Mouse (Mus musculus): ENCODE measurements around the gene Cldn6.

Gene Cldn6

DNA sequence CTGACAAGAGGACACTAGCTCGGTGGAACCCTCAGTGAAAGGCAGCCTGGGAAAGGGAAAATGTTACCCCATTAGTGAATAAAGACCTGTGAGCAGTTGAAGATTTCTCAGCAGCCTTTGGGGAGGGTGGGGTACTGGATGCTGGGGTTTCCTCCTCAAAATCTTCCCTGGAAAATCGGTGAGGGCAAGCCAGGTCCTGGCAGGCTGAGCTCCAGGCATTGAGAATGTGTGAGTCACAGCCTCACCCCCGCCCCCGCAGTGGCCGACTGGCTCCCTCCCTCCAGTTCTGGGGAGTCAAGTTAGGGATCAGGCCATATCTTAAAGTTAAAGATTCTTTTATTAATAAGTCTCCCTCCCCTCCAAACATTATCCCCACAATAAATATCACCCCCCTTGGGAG lies 3.9 kb upstream of the Cldn6 start:
- peak; percentile 38 to 64 for DNase-seq

DNA sequence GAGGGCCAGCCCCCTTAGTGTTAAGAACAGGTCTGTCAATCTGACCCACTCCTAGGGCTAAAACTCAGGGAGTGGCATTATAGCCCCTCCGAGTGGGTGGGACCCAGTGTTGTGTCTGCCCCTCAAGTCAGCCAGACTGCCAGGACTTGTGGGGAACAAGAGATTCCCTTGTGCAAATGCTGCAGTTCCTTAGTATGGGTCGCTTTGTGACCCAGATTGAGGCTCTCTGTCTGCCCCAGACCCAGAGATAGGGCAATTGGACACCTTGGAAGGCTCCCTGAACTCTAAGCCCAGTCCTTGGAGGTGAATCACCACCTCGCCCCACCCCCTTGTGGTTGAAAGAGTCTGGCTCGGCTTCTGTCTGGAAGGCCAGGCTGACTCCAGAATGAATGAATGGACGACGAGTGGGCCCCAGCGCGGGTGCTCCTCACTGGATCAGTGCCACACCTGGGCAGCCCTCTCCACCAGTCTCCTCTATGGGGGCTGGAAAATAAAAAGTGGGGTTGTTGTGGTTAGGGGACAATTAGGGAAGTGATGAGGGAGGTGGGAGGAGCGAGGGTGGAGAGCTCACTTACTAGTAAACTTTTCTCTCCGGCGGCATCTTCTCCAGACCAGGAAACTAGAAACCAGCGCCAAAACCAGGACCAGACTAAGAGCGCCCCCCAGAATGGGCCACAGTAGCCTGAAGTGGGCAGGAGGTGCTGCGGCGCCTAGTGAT lies 3.3 kb upstream of the Cldn6 start:
- peak; percentile 59 to 74 for DNase-seq

DNA sequence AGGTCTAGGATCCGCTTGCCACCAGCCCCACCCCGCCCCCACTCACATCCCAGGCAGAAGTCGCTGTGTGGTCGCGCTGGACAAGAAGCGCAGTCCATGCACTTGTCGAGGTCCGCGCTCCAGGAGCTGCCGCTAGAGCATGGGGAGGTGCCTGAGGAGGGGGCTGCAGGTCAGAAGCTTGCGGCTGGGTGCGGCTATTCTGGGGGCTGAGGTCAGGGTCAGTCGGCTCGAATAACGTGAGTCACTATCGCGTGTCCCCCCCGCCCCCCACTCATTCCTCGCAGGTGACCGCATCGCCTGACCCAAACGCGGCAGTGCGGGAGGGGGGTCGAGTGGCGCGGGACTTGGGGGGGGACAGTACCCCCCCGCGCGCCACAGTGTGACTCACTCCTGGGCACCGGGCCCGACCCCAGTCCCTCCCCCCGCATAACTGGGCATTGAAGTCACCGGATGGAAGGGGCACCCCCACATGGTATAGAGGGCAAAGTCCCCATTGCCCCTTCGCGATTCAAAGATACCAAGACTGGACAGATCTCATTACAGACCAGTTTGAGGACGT lies 2.5 kb upstream of the Cldn6 start:
- DNase-seq, result peak; percentile 33 to 71

DNA sequence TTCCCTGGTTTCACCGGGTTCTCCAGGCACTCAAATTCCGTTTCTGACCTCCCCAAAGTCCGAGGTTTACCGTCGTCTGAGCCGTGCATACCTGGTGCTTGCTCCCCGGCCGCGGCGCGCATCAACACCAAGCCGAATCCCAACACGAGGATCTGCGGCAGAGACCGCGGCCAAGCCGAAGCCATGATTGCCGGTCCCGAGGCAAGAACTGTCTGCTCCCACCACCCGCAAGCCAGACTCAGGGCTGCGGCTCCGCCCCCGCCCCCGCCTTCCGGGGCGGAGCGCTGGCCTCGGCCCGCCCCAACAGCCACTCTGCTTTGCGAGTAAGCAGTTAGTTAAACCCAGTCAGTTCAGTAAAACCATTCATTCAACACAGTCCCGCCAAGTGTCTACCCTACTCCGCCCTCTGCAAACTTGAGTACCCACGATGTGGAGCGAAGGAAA lies 1.8 kb upstream of the Cldn6 start, which contains the start of gene Tnfrsf12a:
Tnfrsf12a (minus strand) TSS at position 233 of the 444 bp plus-strand sequence.
- DNase-seq, result peak; percentile 83 to 91

- peak in 1 of 2 experiments; percentile 20 for DNase-seq
Observed at GRCm38 (mm10) chr17:23680336-23680735, 1.3 kb downstream of the Cldn6 start.

DNA sequence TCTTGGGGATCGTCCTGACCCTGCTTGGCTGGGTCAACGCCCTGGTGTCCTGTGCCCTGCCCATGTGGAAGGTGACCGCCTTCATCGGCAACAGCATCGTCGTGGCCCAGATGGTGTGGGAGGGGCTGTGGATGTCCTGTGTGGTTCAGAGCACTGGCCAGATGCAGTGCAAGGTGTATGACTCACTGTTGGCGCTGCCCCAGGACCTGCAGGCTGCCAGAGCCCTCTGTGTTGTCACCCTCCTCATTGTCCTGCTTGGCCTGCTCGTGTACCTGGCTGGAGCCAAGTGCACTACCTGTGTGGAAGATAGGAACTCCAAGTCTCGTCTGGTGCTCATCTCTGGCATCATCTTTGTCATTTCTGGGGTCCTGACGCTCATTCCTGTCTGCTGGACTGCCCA lies 2.0 kb downstream of the Cldn6 start:
- DNase-seq, result peak in 1 of 2 experiments; percentile 57

- DNase-seq, result peak in 1 of 2 experiments; percentile 63
Observed at GRCm38 (mm10) chr17:23682092-23682491, 3.0 kb downstream of the Cldn6 start.

DNA sequence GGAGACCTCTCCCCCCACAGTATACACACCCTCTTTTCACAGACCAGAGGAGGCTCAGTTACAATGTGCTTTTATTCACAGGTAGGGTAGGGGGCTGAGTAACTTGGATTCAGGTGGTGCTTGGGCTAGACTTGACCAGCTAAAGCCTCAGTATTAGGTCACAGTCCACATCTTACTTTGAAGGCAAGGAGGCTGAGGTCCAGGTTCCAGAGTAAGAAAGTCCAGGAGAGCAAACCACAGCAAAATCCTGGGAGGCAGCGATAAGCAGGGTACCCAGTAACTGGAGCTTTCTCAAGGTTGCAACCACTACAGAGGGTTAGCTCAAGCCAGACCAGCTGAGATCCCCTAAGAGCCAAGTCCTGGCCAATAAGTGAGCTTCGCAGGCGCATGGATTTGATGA lies 3.5 kb downstream of the Cldn6 start:
- DNase-seq, result no peak

DNA sequence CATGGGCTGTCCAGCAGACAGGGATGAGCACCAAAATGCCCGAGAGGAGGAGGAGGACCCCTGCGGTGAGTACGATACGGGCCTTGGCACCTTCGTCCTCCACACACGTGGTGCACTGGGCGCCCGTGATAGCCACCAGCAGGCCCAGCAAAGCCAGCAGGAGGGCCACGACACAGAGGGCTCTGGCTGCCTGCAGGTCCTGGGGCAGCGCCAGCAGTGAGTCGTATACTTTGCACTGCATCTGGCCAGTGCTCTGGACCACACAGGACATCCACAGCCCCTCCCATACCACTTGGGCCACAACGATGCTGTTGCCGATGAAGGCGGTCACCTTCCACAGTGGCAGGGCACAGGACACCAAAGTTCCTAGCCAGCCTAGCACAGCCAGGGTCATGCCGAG lies 4.2 kb downstream of the Cldn6 start:
- DNase-seq, result no peak

DNA sequence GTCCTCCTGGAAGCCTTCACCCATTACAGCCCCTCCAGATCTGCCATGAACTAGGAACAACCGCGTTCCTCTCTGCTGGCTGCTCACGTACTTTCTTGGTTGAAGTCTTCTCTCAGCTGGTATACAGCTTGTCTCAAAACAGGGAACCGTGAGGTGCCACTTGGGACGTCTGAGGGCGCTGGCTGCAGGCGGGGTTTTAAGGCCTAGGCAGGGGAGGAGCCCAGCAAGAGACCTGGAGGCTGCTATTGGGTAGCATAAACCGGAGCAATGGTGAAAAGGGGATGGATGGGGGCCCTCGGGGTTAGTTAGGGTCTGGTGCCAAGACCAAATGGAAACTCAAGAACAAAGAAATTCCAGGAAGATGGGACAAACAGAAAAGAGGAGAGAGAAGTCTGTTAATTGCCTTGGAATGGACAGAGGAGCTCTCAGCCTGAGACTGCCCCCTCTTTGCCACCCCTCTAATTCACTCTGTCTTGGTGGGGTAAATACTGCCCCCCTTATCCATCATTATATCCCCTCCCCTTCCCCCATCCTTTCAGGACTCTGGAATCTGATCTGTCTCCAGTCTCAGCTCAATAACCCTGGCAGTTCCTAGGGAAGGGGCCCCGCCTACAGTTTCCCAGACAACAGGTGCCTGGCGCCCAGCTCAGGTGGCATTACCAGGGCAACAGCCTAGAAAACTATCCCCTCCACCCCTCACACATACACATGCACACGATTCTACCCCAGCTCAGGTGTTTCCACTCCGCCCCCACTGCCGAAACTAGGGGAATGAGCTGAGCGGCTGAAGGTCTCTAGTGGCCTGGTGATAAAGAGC lies 5.0 kb downstream of the Cldn6 start, which contains the start of gene Cldn9:
Cldn9 (minus strand) TSS at position 171 of the 817 bp plus-strand sequence.
- DNase-seq, result peak in 1 of 2 experiments; percentile 24

DNA sequence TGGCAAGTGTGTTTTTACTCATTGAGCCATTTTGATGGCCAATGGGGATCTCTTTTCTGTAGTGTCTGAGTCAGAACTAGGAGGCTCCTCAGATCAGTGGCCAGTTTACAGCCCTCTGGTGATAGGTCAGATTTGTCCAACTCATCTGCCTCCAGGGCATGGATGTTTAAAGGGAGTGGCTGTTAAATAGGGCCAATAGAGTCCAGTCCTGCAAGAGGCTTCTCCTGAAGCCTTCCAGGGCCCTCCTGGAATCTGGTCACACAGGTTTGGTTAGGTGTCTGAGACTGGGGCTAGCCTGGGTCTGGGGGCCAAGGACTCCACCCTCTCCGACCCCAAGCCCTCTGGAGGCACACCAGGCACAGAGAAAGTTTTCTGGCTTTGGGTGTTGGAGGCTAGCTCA lies 15.4 kb downstream of the Cldn6 start:
- DNase-seq, result no peak

DNA sequence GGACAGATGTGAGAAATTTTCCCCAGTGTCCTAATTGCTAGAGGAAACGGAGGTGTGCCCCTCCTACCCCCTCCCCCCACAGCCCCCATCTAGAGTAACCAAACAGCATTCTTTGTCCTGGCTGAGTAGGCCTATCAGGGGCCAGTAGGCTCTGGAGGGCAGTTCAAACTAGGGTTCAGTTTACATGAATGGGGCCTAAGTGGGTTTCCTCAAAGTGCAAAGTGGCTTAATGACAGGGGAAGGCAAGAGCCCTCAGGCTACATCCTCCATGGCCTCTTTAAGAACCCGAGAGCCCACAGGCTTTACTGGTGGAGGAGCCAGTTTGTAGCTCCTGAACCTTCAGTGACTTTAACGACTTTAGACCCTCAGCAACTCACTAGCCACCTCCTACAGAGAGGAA lies 16.8 kb downstream of the Cldn6 start:
- DNase-seq, result no peak

DNA sequence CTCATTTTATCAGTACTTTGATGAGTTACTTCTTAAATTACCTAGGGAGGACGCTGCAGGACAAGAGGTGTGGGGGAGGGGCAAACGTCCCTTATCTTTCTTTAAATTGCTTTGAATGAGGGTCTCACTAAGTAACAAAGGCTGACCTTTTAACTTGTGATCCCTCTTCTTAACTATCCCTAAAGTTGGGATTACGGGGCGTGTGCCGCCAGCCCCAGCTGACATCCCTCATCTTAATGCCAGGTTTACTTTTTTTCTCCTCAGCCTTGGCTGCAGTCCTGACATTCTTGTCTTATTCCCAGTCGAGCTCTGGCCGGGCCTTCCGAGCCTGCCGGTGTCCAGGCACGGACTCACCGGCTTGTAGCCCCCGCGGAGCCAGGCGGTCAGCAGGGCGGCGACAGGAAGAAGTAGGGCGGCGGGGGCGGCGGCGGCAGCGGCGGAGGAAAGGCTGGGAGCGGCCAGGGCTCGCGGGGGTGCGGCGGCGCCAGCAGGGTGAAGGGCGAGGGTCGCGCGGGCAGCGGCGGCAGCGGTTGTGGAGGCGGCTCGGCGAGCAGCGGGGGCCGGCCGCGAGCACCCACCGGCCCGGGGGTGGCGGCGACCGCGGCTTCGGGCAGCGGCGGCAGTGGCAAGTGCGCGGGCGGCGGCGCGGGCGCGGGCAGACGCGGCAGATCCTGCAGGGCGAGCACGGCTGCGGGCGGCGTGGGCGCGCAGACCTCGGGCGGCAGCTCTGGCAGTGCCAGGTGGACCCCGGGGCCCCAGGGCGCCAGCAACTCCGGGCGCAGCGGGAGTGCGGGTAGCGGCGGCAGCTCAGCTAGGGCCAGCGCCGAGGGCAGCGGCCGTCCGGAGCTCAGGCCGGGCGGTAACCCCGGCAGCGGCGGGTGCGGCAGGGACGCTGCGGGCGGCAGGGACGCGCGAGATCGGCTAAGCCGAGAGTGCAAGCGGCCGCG lies 20.4 kb downstream of the Cldn6 start:
- peak; percentile 55 to 73 for DNase-seq

DNA sequence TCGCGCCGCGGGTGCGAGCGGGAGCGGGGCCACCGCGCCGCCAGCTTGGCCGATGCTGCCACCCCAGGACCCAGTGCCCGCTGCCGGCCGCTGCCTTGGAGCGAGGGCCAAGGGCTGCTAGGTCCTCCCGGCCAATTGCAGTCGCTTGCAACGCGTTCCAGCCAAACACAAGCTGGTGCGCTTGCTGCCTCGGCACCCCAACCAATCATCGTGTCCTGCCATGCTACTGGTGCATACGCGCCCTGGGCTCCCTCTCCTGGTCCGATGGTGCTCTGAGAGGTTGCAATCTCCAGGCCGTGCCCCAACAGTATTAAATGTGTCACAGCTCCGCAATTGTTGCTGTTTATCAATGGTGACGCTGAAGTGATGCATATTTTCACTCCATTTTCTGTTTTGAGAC lies 21.0 kb downstream of the Cldn6 start:
- peak; percentile 96 to 98 for DNase-seq

GRCm38 (mm10) chr17:23703301-23703700 lies 24.3 kb downstream of the Cldn6 start:
- DNase-seq, result no peak

- no peak for DNase-seq
Observed at GRCm38 (mm10) chr17:23704741-23705140, 25.7 kb downstream of the Cldn6 start.

- DNase-seq, result no peak
Observed at GRCm38 (mm10) chr17:23705525-23706104, 26.6 kb downstream of the Cldn6 start.

DNA sequence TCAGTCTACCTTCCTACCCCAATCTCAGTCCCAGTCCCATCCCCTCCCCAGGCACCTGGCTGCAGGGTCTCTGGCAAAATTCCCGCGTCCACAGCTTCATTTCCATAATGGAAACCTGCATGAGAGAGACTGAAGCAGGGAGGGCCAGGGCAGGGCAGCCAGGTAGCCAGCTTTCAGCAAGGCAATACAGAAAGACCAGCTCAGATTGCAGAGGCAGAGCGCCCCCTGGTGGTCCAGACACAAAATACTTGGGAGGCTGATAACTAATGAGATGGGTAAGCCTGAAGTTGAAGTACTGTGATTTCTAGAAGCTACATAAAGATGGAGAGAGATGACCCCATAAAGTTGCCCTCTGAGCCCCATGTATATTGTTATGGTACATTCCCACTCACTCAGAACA lies 27.2 kb downstream of the Cldn6 start:
- peak; percentile 76 to 82 for DNase-seq

DNA sequence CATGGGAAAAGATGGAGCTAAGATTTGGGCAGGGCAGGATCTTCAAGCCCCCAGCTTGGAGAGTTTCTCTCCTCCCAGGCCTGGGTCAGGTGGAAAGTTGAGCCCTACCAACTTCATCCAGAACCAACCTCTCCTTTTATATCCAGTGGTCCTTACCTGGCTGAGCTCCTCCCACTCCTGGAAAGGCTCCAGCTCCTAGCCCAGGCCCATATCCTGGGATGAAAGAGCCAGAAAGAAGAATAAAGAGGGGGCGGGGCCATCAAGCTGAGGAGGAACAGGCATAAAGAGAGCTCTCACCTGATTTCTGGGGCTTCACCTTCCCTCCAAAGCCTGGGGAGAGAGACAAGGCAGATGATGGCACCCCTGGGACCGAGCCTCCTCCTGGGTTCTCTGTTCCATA lies 38.0 kb downstream of the Cldn6 start:
- DNase-seq, result no peak

GRCm38 (mm10) chr17:23719455-23719854 lies 40.4 kb downstream of the Cldn6 start:
- no peak for DNase-seq

GRCm38 (mm10) chr17:23721886-23722285 lies 42.8 kb downstream of the Cldn6 start:
- DNase-seq, result no peak
